Mouse (Mus musculus): ENCODE data around the gene Gab2. TPM values are rescaled to one million over a fixed set of nuclear protein-coding genes. Genes with fewer than 3 reads are reported as not detected.

Gene Gab2
- total RNA-seq, 1 experiment, result 1.1 TPM

DNA sequence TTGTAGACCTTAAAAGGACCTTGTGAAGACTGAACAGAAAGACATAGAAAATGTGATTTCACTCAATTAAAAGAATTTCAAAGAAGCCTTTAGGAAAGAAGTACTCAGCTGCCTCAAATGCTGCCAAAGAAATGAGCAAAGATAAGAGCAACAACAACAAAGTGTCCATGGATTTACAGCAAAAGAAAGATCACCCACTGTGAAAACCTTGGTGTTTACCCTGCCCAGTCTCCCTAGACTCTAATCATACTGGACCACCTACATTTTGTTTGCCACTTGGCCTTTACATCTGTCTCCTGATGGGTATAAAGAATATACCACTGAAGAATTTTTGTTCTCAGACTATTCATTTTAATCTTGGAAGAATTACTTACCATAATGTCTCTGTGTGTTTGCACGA, 89.7 kb downstream of the Gab2 start:
- TF ChIP-seq HCFC1 (IDR thresholded peaks at IDR 0.05; ENCODE audit: borderline replicate concordance, insufficient read depth, low read length) (no peak), ZNF384 (IDR thresholded peaks at IDR 0.05; ENCODE audit: low read depth, low read length) (no peak), MAFK (IDR thresholded peaks at IDR 0.05; ENCODE audit: insufficient read depth, low read depth, low read length) (no peak), CHD2 (IDR thresholded peaks at IDR 0.05; ENCODE audit: low read depth, low read length) (no peak), ZC3H11A (IDR thresholded peaks at IDR 0.05; ENCODE audit: borderline replicate concordance, low read depth, low read length) (no peak)
- Histone ChIP-seq H3K27ac (ENCODE audit: insufficient read depth, low read depth, low read length, poor library complexity, severe bottlenecking) (no peak overlapping the region), H3K4me1 (ENCODE audit: control insufficient read depth in 2 of 2, insufficient read depth in 2 of 2, low read length in 2 of 2, poor library complexity in 1 of 2) (no peaks in the 10 kb centered on the region), H3K9ac (ENCODE audit: insufficient read depth, low read depth, low read length, poor library complexity, severe bottlenecking) (no peak overlapping the region), H3K4me3 (ENCODE audit: insufficient read depth in 1 of 2, low read depth in 1 of 2, low read length in 2 of 2, poor library complexity in 1 of 2, severe bottlenecking in 1 of 2) (no peak overlapping the region), H3K9me3 (ENCODE audit: control insufficient read depth, insufficient read depth, low read depth, low read length) (no peaks in the 10 kb centered on the region), H3K36me3 (ENCODE audit: control insufficient read depth, insufficient read depth, low read length, poor library complexity, severe bottlenecking) (no peaks in the 10 kb centered on the region)
- in situ Hi-C loops (cut with MboI; ENCODE audit: low sequenced_read_pairs in 2 of 2, unreplicated experiment in 2 of 2), result no loop called here
- DNase-seq (ENCODE audit: low read depth, low spot score), result no peak

GRCm38 (mm10) chr7:97171719-97172118, 90.3 kb downstream of the Gab2 start:
- H3K4me1 ChIP-seq (ENCODE audit: control insufficient read depth in 2 of 2, insufficient read depth in 2 of 2, low read length in 2 of 2, poor library complexity in 1 of 2), result no peaks in the 10 kb centered on the region
- no peak overlapping the region for H3K9ac ChIP-seq (ENCODE audit: insufficient read depth, low read depth, low read length, poor library complexity, severe bottlenecking)
- no peak overlapping the region for H3K4me3 ChIP-seq (ENCODE audit: insufficient read depth in 1 of 2, low read depth in 1 of 2, low read length in 2 of 2, poor library complexity in 1 of 2, severe bottlenecking in 1 of 2)
- TF ChIP-seq MAFK (IDR thresholded peaks at IDR 0.05; ENCODE audit: insufficient read depth, low read depth, low read length), result no peak
- TF ChIP-seq ZC3H11A (IDR thresholded peaks at IDR 0.05; ENCODE audit: borderline replicate concordance, low read depth, low read length), result no peak
- no peak for TF ChIP-seq ZNF384 (IDR thresholded peaks at IDR 0.05; ENCODE audit: low read depth, low read length)
- TF ChIP-seq CHD2 (IDR thresholded peaks at IDR 0.05; ENCODE audit: low read depth, low read length), result no peak
- no peak for TF ChIP-seq HCFC1 (IDR thresholded peaks at IDR 0.05; ENCODE audit: borderline replicate concordance, insufficient read depth, low read length)
- H3K36me3 ChIP-seq (ENCODE audit: control insufficient read depth, insufficient read depth, low read length, poor library complexity, severe bottlenecking), result no peaks in the 10 kb centered on the region
- in situ Hi-C loops (cut with MboI; ENCODE audit: low sequenced_read_pairs in 2 of 2, unreplicated experiment in 2 of 2), result no loop called here
- H3K27ac ChIP-seq (ENCODE audit: insufficient read depth, low read depth, low read length, poor library complexity, severe bottlenecking), result no peak overlapping the region
- no peak for DNase-seq (ENCODE audit: low read depth, low spot score)
- H3K9me3 ChIP-seq (ENCODE audit: control insufficient read depth, insufficient read depth, low read depth, low read length), result no peaks in the 10 kb centered on the region

DNA sequence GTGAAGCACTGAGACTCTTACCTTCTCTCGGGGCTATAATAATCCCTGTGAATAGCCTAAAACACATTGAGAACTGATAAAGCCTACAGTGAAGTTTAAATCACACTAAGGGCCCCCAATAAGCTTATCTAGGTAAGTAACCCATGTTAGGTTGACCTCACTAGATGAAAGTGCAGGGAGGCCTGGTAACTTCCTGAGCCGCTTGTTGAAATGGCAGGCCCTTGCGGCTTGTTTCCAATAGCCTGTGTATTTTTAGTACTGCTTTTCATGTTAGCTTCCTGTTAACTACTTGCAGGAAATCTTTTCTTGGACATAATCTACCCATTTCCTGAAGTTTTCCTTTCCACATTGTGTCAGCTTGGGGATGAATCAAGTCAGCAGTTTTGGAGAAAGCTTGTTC, 90.7 kb downstream of the Gab2 start:
- Histone ChIP-seq H3K27ac (ENCODE audit: insufficient read depth, low read depth, low read length, poor library complexity, severe bottlenecking) (no peak overlapping the region), H3K4me1 (ENCODE audit: control insufficient read depth in 2 of 2, insufficient read depth in 2 of 2, low read length in 2 of 2, poor library complexity in 1 of 2) (no peaks in the 10 kb centered on the region), H3K9me3 (ENCODE audit: control insufficient read depth, insufficient read depth, low read depth, low read length) (no peaks in the 10 kb centered on the region), H3K36me3 (ENCODE audit: control insufficient read depth, insufficient read depth, low read length, poor library complexity, severe bottlenecking) (no peaks in the 10 kb centered on the region), H3K9ac (ENCODE audit: insufficient read depth, low read depth, low read length, poor library complexity, severe bottlenecking) (no peak overlapping the region), H3K4me3 (ENCODE audit: insufficient read depth in 1 of 2, low read depth in 1 of 2, low read length in 2 of 2, poor library complexity in 1 of 2, severe bottlenecking in 1 of 2) (no peak overlapping the region)
- no peak for DNase-seq (ENCODE audit: low read depth, low spot score)
- TF ChIP-seq ZNF384 (IDR thresholded peaks at IDR 0.05; ENCODE audit: low read depth, low read length), result no peak
- no peak for TF ChIP-seq HCFC1 (IDR thresholded peaks at IDR 0.05; ENCODE audit: borderline replicate concordance, insufficient read depth, low read length)
- no peak for TF ChIP-seq ZC3H11A (IDR thresholded peaks at IDR 0.05; ENCODE audit: borderline replicate concordance, low read depth, low read length)
- no peak for TF ChIP-seq MAFK (IDR thresholded peaks at IDR 0.05; ENCODE audit: insufficient read depth, low read depth, low read length)
- no peak for TF ChIP-seq CHD2 (IDR thresholded peaks at IDR 0.05; ENCODE audit: low read depth, low read length)
- in situ Hi-C loops (cut with MboI; ENCODE audit: low sequenced_read_pairs in 2 of 2, unreplicated experiment in 2 of 2), result no loop called here

GRCm38 (mm10) chr7:97181931-97182330, 100.5 kb downstream of the Gab2 start:
- no peak for TF ChIP-seq ZC3H11A (IDR thresholded peaks at IDR 0.05; ENCODE audit: borderline replicate concordance, low read depth, low read length)

DNA sequence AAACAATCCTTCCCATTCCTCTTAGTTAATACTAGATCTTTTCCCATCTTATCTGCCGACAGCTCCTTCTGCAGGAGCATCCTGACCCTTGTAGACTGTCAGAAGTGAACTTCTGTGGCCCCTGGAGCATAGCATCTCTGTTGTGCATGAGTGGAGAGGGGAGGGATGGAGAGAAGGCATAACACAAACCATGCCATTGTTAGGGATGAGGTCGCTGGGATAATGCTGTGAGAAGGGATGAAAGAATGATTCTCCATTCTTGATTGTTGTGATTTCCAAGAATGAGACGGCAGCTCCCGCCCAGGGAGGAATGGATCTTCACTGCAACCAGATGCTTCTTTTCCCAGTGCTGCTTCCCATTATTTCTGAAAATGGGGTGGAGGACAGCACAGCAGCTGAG, 102.0 kb downstream of the Gab2 start:
- Histone ChIP-seq H3K36me3 (ENCODE audit: control insufficient read depth, insufficient read depth, low read length, poor library complexity, severe bottlenecking) (no peaks in the 10 kb centered on the region), H3K27ac (ENCODE audit: insufficient read depth, low read depth, low read length, poor library complexity, severe bottlenecking) (no peak overlapping the region), H3K4me3 (ENCODE audit: insufficient read depth in 1 of 2, low read depth in 1 of 2, low read length in 2 of 2, poor library complexity in 1 of 2, severe bottlenecking in 1 of 2) (no peak overlapping the region), H3K9me3 (ENCODE audit: control insufficient read depth, insufficient read depth, low read depth, low read length) (no peaks in the 10 kb centered on the region), H3K9ac (ENCODE audit: insufficient read depth, low read depth, low read length, poor library complexity, severe bottlenecking) (no peak overlapping the region), H3K4me1 (ENCODE audit: control insufficient read depth in 2 of 2, insufficient read depth in 2 of 2, low read length in 2 of 2, poor library complexity in 1 of 2) (no peaks in the 10 kb centered on the region)
- in situ Hi-C loops (cut with MboI; ENCODE audit: low sequenced_read_pairs in 2 of 2, unreplicated experiment in 2 of 2), result no loop called here
- no peak for DNase-seq (ENCODE audit: low read depth, low spot score)
- TF ChIP-seq ZC3H11A (IDR thresholded peaks at IDR 0.05; ENCODE audit: borderline replicate concordance, low read depth, low read length) (no peak), MAFK (IDR thresholded peaks at IDR 0.05; ENCODE audit: insufficient read depth, low read depth, low read length) (no peak), ZNF384 (IDR thresholded peaks at IDR 0.05; ENCODE audit: low read depth, low read length) (no peak), CHD2 (IDR thresholded peaks at IDR 0.05; ENCODE audit: low read depth, low read length) (no peak), HCFC1 (IDR thresholded peaks at IDR 0.05; ENCODE audit: borderline replicate concordance, insufficient read depth, low read length) (no peak)

More at GRCm38 (mm10) chr7:97181931-97182330, 100.5 kb downstream of the Gab2 start:
- H3K9me3 ChIP-seq (ENCODE audit: control insufficient read depth, insufficient read depth, low read depth, low read length), result no peaks in the 10 kb centered on the region
- no peaks in the 10 kb centered on the region for H3K4me1 ChIP-seq (ENCODE audit: control insufficient read depth in 2 of 2, insufficient read depth in 2 of 2, low read length in 2 of 2, poor library complexity in 1 of 2)
- in situ Hi-C loops (cut with MboI; ENCODE audit: low sequenced_read_pairs in 2 of 2, unreplicated experiment in 2 of 2), result no loop called here
- no peak overlapping the region for H3K9ac ChIP-seq (ENCODE audit: insufficient read depth, low read depth, low read length, poor library complexity, severe bottlenecking)
- no peak overlapping the region for H3K4me3 ChIP-seq (ENCODE audit: insufficient read depth in 1 of 2, low read depth in 1 of 2, low read length in 2 of 2, poor library complexity in 1 of 2, severe bottlenecking in 1 of 2)
- no peak overlapping the region for H3K27ac ChIP-seq (ENCODE audit: insufficient read depth, low read depth, low read length, poor library complexity, severe bottlenecking)
- H3K36me3 ChIP-seq (ENCODE audit: control insufficient read depth, insufficient read depth, low read length, poor library complexity, severe bottlenecking), result no peaks in the 10 kb centered on the region
- DNase-seq (ENCODE audit: low read depth, low spot score), result no peak

All from ES-E14 (cell line).